Mouse (Mus musculus) small intestine, adult 2 months (tissue): Measurements from ENCODE around the gene Icos.

Source experiments
- CTCF ChIP-seq: fragments of 200-500 bp; IDR thresholded peaks from 2 replicates; pipeline ENCODE4 v1.5.1; 2012; ENCODE audit warnings: low read depth, mild to moderate bottlenecking, control low read depth, inconsistent platforms, low read length, moderate library complexity, mixed read lengths; ENCODE audit not compliant: insufficient replicate concordance, insufficient read length; ENCODE audit errors: extremely low read depth
- POLR2A ChIP-seq: fragments of 200-500 bp; IDR thresholded peaks from 2 replicates; pipeline ENCODE4 v1.6.1; 2012; ENCODE audit warnings: low read depth, mild to moderate bottlenecking, control low read depth, inconsistent platforms, low read length, moderate library complexity

DNA sequence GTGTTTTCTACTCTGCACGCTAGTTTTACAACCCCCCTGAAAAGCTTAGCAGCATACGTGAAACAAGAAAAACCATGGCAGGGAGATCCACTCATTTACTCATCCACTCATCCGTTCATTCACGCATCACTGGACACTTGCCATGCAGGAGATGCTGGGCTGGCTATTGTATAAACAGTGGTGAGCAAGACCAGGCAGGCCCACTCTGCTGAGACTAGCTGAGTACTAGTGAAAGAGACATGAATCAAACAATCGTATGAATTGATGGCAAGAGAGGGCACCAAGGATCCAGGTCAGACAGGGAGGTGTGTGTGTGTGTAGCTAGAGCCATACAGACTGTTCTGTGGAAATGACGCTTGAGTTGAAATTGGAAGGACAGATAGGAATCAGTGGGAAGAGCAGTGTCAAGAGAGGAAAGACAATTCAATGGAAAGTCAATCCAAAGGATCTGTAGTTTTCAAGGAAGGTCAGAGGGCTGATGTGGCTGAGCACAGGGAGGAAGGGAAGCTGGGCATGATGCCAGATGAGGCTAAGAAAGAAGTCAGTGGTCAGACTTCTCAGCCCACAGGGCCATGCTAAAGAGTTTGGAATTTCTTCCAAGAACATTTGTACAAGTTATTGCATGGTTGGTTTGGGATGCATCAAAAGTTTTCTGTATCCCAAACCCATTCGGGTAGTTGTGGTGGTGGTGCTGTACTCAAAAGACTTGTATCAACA lies 1.6 kb downstream of the Icos start:
- no peak for TF ChIP-seq CTCF
- TF ChIP-seq POLR2A = no peak
